Mouse (Mus musculus) v-Abl transformed pro-B cells (cell line): Measurements from ENCODE around the gene Artn.

ENCODE experiments used
- in situ Hi-C, 2 experiments: fragments of 400-800 bp; cut with MboI; formaldehyde crosslinking; loops; one replicate each; pipeline ENCODE4 v1.15.1; 2025; ENCODE audit not compliant: unreplicated experiment in 2 of 2

The Artn gene

DNA sequence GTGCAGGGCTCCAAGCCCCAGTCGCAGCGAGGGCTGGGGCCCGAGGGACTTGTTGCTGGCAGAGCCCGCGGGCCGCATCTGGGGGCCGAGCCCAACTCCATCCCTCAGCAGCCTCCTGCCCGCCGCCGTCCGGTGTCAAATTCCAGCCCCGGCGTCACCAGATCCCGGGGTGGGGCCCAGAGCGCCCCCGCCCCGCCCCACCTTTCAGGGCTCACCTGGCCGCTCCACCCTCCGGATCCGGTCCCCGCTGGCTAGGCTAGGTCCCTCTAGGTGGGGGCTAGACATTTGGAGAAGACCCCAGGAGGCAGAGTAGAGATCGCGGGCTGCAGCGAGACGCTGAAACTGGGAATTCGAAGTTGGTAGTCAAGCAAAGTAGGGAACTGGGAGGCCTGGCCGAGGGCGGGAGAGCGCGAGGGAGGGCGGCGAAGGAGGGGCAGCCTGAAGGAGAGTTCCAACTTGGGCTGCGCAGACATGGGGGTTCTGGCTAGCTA is at the start of gene Artn:
TSS of gene Artn (minus strand) at position 373 of the 491 bp plus-strand sequence.
- in situ Hi-C loops: loop anchor here (5.0 to 10.0 kb wide), 3 partner anchors 42 to 155 kb away; partner anchors contain the start of genes Atp6v0b (in 1 of the 2) and Slc6a9 (in 1 of the 2)

DNA sequence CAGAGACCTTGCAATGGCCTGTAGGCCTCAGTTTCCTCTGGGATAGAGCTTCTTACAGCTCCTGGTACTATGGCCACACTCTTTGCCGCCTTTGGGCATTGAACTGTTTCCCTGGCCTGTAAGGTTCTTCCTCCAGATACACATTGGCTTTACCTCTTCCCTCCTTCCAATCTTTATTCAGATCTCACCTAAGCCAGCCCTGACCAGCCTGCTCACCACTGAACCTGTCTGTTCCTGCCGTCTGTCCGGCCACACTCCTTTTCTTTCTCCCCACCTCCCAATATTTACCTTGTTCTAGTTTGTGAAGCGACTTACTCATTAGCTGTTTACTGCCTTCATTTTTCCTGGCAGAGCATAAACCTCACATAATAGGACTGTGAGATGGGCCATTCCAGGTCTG is 49.6 kb upstream of the Artn start:
- in situ Hi-C loops: no loop called here

DNA sequence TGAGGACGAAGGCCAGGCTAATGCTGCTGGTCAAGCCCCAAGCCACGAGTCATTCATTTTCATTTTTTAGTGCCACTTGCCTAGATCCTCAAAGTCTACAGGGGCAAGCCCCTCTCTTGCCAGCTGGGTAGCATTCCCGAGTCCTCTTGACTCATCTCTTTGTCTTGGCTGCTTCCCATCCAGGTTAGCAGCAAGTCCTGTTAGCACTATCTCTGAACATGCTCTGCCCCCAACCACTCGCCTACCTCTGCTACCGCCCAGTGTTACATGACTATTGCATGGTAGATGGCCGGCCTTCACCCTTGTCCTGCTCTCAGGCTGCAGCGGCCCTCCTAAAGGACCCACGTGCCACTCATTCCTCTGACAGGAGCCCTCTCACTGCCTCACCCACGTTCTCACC is 48.7 kb upstream of the Artn start:
- in situ Hi-C loops: no loop called here

DNA sequence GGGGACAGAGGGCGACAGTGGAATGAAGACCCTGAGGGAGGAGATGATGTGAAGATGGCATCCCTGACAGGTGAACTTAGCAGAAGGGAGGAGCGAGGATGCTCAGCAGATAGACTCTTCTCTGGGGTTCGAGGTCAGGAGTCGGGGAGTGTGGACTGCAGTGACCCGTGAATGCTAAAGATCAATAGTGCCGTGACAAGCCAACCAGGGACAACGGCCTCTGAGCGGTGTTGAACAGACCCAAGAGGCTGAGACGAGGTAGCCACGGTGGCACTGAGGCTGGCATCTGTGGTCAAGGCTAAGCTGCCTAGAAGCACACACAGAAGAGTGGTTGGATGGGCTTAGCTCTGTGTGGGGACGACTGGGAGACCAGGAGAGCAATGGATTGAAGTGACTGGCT is 48.3 kb upstream of the Artn start:
- in situ Hi-C loops: no loop called here

DNA sequence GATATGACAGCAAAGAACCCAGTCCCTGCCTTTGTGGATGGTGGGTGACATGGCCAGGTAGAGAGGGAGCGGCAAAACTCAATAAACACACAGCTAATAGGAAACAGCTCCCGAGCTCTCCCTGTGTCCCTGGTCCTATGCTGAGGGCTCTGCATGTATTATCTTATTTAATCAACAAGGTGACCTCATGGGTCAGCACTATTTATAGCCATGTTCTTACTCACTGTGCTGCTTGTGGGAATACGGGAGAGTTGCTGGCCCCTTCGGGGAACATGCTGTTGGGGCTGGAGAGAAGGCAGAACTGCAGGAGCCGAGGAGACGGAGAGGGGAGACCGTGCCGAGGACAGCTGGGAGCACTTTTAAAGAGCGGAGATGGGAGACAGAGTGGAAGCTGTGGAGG is 47.8 kb upstream of the Artn start:
- in situ Hi-C loops: no loop called here

DNA sequence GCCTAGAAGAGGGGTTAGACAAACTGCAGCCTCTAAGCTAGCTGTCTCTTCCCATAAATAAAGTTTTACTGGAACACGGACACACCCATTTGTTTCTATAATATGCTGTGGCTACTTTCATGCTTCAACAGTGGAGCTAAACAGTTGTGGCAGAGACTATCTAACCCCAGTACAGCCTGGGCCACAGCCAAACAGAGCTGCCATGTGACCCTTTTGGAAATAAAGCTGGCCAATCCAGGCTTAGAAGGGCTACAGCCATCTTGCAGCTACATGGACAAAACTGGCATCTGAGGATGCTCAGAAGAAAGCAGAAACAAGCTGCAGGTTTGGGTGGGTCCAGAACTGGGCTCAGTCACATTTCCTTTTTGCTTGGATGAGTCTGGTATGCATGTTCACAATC is 46.3 kb upstream of the Artn start:
- in situ Hi-C loops: no loop called here

DNA sequence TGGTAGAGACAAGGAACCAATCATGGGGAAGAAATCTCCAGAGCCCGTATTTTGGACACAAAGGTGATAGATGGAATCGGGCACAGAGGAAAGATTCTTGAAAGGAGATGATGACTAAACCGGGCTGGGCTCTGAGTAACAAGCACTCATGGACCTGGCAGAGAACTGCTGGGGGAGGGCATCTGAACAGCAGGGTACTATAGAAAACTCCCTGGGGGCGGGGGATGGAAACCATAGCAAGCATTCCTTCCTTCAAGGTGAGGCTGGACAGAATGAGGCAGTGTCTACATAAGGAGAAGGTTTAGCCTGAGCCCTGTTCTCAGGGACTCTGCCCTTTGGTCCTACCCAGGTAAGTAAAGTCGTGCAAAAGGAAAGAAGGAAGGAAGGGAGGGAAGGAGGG is 45.2 kb upstream of the Artn start:
- in situ Hi-C loops: no loop called here

DNA sequence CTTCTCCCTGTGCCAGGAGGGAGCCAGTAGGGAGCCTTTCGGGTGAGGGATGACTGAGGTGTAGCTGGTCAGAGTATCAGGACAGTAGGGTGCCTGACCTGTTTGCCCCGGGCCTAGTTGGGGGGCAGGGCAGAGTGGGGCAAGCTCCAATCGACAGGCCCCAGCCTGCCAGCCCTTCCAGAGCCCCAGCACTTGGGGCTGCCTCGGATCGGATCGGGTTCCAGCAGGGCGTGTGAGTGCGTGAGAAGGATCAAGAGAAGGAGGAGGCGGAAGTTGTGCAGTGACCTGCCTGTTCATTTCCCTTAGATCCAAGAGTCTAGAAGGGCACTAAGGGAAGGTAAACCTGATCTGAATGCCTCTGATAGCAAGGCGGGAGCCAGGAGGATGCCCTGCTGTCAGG is 43.4 kb upstream of the Artn start:
- in situ Hi-C loops: no loop called here

DNA sequence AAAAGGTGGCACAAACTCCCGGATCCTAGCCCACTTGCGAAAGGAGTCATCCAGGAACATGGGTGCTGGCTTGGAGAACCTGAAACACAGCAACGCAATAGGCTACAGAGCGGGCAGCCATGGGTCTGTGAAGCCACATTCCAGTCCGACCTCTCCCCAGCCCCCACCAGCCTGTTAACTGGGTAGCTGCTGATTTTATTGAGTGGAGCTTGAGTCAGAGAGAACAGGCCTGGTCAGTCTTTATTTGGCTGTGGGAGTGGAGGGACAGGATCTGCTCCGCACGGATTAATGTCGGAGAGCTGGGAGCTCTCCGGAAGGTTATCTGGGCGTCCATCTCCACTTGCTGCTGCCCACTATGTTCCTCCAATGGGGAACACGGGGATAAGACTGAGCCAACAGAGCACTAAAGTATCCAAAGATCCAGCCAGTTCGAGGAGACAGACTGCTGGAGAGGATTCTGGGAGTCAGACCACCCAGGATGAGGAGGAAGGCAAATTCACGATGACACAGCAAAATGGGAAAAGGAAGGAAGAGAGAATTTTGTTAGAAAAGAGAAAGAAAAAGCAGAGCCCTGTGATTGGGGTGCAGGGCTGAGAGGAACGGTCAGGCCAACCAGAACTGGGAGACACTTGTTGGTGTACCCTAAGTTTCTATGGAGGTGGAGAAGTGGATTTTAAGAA is 34.9 kb upstream of the Artn start:
- in situ Hi-C loops: no loop called here

DNA sequence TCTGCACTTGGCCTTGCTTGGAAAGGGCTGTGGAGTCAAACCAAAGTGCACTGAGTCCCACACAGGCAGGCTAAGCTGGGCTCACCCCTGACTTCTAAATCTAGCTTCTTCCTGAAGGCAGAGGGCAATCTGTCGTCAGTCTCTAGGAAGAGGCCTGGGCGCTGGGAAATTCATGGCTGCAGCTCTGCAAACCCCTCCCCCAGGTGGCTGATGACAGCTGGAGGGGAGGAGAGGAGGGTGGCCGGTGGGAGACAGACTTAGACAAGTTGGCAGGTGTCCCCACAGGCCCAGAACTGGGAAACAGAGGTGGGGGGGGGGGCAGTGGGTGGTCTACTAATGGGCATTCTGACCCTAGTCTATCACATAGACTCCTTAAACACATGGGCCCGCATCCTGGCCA is 27.9 kb upstream of the Artn start:
- in situ Hi-C loops: no loop called here

DNA sequence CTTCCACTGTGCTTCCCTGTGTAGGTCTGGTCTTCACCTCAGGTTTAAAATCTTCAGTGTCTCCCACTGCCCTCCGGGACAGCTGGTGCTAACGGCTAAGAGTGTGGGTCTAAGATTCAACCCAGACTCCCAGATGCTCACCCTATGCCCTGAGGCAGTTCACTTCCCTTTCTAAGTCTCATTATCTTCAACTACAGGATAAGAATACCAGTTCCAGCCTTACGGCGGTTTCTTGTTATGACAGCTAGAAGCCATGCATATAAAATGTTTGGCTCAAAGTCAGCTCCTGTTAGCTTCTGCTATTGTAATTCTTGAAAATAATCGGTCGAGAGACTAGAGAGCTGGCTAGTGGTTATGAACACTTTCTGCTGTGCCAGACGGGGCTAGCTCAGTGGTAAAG is 17.9 kb upstream of the Artn start:
- in situ Hi-C loops: no loop called here

DNA sequence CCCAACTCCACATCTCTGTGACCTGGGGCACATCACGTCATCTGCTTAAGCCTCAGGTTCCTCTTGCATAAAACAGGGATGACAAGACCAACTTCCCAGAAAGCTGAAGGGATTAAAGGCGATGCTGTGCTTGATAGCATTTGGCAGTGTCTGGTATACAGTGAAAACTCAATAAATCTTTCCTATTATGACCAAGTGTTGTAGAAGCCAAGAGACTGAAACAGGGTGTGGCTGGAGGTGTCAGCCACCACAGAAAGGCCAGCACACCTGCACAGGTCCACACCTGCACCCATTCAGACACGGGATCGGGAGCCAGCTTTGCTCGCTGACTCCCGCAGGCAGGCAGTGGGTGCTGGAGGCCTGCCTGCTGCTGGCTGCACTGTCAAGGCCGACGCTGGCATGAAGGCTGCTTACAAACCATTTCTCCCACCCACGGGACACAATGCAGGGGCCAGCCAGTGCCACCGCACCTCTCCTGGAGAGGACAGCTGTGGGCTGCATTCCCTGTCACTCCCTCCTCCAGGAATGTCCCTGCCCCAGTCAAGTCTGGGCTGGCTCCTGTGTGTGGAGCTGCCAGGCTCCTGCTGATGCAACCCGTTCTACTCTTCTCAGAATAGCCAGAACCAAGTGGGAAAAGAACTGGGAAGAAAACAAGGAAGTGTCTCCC is 17.2 kb upstream of the Artn start:
- in situ Hi-C loops: no loop called here

DNA sequence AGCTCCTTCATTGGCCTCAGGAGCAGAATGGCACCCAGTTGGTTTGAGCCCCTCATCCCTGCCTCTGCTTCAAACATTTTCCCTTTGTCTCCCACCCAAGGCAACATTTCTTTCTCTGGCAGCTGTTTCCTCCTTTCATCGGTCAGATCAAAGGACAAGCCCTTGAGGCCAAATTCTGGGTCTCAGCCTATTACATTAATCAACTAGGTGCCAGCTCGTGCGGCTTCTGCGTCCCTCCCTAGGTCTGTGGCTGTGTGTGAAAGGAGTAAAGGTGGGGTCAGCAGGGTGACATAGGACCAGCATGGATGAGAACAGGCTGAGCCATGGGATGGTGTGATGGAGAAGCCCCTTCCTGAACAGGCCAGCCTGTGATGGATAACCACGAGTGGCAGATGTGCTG is 13.8 kb upstream of the Artn start:
- in situ Hi-C loops: no loop called here

DNA sequence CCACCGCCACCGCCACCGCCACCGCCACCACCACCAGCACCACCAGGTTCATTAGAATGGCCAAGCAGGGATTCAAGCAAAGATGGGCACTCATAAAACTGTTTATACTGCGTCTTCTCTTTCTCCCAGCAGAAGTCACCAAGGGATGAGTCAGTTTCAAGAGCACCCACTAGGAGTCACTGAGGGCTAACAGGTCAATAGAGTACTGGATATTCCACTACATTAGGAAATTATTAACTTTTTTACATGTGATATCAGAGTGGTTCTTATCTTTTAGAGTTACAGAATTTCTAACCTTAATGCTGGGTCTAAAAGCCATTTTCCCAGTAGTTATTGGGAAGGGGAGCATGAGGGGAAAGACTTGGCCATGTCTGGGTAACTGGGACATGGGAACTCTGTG is 7.4 kb upstream of the Artn start:
- in situ Hi-C loops: no loop called here

DNA sequence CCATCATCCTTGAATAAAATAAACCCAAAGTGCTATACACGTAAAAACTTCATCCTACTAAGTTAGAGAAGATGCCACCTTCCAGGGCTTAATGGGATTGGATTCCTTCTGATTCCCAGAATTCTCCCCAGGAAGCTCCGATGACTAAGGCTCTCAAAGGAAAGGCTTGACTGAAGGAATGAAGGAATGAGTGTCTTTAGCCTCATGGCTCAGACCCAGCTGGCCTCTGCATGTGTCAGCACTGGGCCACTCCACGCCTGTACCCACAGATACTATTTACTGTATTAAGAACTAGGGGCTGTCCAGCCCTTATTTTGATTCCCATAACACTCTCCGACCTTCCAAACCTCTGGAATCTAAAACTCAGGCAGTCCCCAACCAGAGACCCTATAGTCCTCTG is 4.5 kb upstream of the Artn start:
- in situ Hi-C loops: no loop called here

DNA sequence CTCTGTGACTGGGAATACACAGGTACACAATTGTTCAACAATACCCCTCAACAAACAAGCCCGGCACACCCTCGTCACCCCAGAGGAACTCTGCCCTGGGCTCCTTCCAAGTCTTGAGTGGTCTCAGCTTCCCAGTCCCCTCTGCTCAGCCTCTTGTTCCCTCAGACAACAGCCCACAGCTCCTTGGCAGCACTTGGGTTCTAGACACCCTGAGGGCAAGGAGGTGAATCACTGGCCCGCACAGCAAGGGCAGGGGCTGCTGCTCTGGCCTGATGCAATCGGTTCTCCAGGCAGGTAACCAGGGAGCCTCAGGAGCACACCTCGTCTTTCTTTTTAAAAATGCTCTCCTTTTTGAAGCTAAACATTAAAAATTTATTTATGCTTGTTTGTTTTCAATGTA is 3.7 kb upstream of the Artn start:
- in situ Hi-C loops: no loop called here

DNA sequence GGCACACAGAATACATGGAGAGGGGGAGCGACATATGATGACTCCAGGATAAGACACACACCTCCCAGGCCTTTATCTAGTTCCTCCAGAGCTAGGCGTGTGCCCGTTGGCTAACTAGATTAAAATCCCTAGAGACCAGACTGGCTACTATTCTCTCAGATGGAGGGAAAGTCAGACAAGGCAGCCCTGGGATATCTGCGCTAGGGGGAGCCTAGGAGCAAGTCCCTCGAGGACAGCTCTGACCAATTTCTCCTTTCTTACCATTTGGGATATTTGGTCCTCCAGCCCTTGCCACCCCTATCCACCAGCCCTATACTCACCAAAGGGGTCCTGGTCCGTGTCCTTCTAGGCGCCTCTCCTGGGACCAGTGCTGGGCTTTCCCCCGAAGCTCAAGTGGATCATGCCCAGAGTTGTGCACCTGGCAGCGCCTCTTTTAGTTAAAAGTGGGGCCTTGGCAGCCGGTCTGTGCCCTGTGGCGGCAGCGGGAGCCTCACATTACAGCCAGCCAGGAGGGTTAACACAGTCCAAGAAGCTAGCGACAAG is 793 bp downstream of the Artn start:
- in situ Hi-C loops: loop anchor here (5.0 to 10.0 kb wide), 3 partner anchors 41 to 156 kb away; partner anchors contain the start of genes Atp6v0b (in 1 of the 2) and Slc6a9 (in 1 of the 2)

DNA sequence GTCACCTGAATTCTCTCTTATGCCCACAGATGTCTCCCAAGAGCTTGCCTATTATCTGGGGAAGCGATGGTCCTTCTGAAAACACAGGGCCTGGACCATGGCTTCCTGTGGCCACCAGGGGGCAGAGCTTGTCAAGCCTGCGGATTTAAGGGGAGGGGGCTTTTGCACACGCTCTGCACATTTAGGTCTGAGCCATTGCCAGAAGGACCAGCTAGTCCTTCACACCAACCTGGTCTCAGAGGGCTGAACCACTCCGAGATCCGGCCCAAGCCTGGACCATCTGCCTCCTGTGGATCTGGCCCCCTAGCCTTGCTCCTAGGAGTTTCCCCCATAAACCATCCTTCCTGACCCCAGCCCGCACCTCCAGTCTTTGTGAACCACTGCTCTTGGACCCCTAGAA is 1.3 kb downstream of the Artn start:
- in situ Hi-C loops: loop anchor here (5.0 to 10.0 kb wide), 3 partner anchors 41 to 157 kb away; partner anchors contain the start of genes Atp6v0b (in 1 of the 2) and Slc6a9 (in 1 of the 2)

DNA sequence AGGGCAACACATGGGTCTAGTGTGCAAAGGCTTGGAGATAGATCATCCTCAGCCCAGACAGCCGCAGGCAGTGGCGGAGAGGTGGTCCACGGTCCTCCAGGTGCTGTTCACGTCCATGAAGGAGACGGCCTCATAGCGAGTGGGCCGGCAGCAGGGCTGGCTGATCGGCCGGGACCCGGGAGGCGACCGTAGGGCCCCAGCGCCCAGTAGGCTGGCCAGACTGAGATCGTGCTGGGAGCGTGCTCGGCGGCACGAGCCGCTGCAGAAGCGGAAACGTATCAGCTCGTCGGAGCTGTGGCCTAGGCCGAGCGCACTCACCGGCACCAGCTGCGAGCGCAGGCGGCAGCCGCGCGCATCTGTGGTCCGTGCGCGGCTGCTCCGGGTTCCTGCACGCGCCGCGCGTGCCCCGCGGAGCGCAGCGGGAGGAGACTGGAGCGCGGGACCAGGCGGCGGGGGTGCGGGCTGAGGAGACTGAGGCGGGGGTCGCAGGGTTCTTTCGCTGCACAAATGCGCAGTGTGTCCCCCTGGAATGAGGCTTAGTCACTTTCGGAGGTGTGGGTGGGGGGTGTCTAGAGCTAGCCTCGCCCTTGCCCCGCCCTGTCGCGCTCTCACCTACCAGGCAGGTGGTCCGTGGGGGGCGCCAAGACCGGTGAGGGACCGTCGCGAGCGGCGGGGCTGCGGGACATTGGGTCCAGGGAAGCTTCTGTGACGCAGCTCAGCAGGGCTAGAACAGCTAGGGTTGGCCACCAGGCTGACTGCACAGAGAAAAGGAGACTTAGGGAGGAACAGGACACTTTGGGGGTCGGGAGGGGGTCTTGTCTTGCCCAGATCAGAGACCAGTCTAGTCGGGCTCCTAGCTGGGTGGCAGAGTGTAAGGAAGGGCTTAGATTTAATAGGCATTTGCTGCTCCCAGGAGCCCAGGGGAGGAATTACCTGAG is 2.7 kb downstream of the Artn start:
- in situ Hi-C loops: loop anchor here (5.0 to 10.0 kb wide), 3 partner anchors 40 to 158 kb away; partner anchors contain the start of genes Atp6v0b (in 1 of the 2) and Slc6a9 (in 1 of the 2)

DNA sequence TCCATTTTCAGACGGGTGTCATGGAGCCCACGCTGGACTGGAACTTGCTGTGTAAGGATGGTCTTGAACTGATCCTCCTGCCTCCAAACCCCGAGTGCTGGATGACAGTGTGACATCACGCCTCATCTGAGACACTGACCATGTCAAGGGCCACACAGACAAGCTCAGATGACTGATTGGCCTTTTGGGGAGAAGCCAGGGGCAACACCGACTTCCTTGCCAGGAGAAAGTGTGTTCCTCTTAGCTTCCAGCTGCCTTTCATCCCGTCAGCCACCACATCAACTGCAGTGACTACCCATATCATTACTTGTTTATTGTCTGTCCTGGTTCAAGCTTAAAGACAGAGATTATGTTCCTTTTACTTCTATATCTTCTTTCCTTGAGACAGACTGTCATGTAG is 4.6 kb downstream of the Artn start:
- in situ Hi-C loops: loop anchor here (5.0 to 10.0 kb wide), 3 partner anchors 38 to 160 kb away; partner anchors contain the start of genes Atp6v0b (in 1 of the 2) and Slc6a9 (in 1 of the 2)
